Comparison of ENCODE assay signal across 9 mouse cellular contexts in the genomic region with DNA sequence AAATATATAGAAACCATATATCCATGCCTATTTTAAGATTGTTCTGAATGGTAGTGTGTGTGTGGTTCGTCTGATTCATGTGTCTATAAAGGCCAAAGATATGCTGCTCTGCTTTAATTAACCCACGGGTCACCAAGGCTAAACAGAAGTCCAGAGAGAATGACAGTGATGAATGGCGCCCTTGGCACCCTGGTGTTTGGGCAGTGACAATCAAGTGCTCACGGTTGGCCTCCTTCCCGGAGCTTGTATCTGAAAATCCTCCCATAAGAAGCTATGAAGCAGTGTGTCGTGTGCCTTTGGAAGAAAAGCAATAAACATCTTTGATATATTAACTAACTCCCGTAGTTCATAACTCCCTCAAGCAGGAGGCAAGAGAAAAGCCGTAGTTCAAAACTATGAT.
A peak's percentile ranks its signal among the peaks of the same experiment; 100 is the strongest.
DNase-seq lines count a peak whose midpoint lies in the region; ATAC-seq lines count a peak whose summit lies in the region.
"Had no signal": no experiment of that assay in that cellular context is flagged by ENCODE, and none has a peak within 500 bp of the region (broad histone marks: within the 10 kb centered on the region; RNA-seq: fewer than 3 reads in every experiment).

No protein-coding gene starts in this region.

- H3K4me1 ChIP-seq in hindbrain, embryonic 13.5 days (replicated peaks): peaks cover 20% of the 10 kb centered on the region

- intact Hi-C loops in heart, postnatal 25 days (cut with DNase I): no loop called here

- H3K27me3 ChIP-seq in hindbrain, embryonic 13.5 days: 0 out of 2 replicates have a peak, but pooled peaks cover 3% of the 10 kb centered on the region

- no peaks in the 10 kb centered on the region for H3K36me3 ChIP-seq in hindbrain, embryonic 13.5 days

- DNase-seq in heart, adult 11 months: peak; percentile 91
- no peak for DNase-seq in heart, postnatal 25 days (ENCODE audit: low spot score)
- peak; percentile 42 for DNase-seq in cerebellum, adult 11-12 months
- DNase-seq in lung, postnatal 4 days: peak; percentile 15 to 41
- no peak for DNase-seq in gastrocnemius, postnatal 4 days (ENCODE audit: low spot score in 2 of 2)
- no peak for DNase-seq in spleen, postnatal 14 days (ENCODE audit: low spot score in 2 of 2)

- ATAC-seq in hindbrain, embryonic 13.5 days (ENCODE audit: low FRiP score): peak; percentile 66; the same call in 1 of the 2 replicates
- no peak for ATAC-seq in erythroid progenitor cell, adult 5-6 weeks (replicated peaks; ENCODE audit: low FRiP score, poor library complexity, severe bottlenecking)

- H3K9me3 ChIP-seq in hindbrain, embryonic 13.5 days: no peaks in the 10 kb centered on the region

- no peak overlapping the region for H3K27ac ChIP-seq in hindbrain, embryonic 13.5 days

- peak overlapping the region; percentile 31; the same call in 1 of the 2 replicates for H3K4me2 ChIP-seq in hindbrain, embryonic 13.5 days

- H3K4me3 ChIP-seq in hindbrain, embryonic 13.5 days: no peak overlapping the region
- H3K4me3 ChIP-seq: myocyte had no signal

- 16% methylated on average over 8 of the region's 8 CpGs for WGBS in hindbrain, embryonic 13.5 days

- no peak overlapping the region for H3K9ac ChIP-seq in hindbrain, embryonic 13.5 days

Comparison
In these comparisons a context has a peak if more than half of its experiments do, and no peak if none do; other contexts are left out.
1. DNase-seq: peak in heart, adult 11 months (single experiment), cerebellum, adult 11-12 months (single experiment) and lung, postnatal 4 days (2 of 2); none in heart, postnatal 25 days (single experiment), gastrocnemius, postnatal 4 days (0 of 2) and spleen, postnatal 14 days (0 of 2).